Mouse (Mus musculus): Measurements from ENCODE around the gene Cpne9.
A peak's percentile ranks its signal among the peaks of the same experiment; 100 is the strongest.
"Not testable (repeated sequence)": the region's sequence is repeated elsewhere in the genome, so short reads cannot be mapped to it uniquely, and the experiment has no call there.

The Cpne9 gene

DNA sequence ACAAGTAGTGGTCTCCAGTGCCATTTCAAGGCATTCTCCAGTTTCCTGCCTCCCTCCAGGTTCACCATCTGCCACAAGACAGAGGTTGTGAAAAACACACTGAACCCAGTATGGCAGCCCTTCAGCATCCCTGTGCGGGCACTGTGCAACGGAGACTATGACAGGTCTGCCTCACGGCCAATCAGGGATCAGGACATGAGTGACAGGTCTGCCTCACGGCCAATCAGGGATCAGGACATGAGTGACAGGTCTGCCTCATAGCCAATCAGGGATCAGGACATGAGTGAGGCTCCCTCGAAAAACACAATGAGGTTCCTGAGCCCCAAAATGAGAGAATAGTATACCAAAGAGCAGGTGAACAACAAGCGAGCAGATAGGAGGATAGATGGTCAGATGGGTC, 8.2 kb downstream of the Cpne9 start:
- DNase-seq = no peak

DNA sequence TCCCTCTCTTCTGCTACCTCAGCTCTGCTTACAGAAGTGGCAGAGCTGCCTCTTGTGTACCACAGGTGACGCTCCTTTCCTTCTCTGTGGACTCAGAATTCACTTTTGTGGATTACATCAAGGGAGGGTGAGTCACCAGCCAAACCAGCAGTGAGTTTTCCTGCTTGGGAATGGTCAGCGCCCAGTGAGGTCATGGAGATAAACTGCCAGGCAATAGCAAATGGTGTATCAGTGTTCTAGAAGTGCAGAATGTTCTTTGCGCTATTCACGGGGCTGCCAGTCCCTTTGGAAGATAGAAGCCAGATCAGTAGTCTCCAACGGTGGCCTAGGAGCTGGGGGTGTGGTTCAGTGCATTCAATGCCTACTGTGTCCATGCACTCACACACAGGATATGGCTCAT, 10.8 kb downstream of the Cpne9 start:
- DNase-seq = no peak

DNA sequence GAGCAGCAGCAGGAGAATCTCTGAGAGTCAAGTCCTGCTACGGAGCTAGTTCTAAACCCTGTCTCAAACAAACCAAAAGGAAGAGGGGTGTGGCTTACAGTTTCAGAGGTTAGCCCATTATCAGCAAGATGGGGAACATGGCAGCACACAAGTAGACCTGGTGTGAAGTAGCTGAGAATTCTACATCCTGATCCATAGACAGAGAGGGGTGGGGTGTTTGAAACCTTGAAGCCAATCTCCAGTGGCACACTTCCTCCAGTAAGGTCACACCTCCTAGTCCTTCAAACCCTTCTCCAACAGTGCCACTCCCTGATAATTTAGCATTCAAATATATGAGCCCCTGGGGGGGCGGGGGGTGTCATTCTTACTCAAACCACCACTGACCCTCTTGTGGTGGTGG, 13.9 kb downstream of the Cpne9 start:
- no peak for DNase-seq

DNA sequence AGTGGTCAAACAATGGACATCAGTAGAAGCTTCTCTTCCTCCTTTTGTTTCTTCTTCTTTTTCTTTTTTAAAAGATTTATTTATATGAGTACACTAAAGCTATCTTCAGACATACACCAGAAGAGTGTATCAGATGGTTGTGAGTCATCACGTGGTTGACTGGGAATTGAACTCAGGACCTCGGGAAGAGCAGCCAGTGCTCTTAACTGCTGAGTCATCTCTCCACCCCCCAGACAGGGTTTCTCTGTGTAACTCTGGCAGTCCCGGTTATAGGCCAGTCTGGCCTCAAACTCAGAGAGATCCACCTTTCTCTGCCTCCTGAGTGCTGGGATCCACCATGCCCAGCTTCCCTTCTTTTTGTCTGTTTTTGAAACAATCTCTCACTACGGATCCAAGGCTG, 14.5 kb downstream of the Cpne9 start:
- no peak for DNase-seq

DNA sequence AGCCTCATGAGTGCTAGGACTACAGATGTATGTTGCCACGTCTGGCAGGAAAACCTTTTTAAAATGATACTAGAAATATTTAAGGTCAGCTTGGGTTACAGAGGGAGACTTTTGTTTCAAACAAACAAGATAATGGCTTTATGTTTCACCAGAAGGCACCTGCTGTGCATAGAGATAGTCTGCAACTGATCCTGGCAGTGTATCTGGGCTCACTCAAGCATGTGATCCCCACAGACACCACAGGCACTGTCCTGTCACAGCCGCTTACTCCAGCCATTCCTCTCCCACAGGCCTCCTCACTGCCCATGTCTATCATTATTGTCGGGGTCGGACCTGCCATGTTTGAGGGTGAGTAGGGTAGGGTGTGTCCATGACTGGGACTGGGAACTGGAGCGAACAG, 19.2 kb downstream of the Cpne9 start:
- DNase-seq = no peak

DNA sequence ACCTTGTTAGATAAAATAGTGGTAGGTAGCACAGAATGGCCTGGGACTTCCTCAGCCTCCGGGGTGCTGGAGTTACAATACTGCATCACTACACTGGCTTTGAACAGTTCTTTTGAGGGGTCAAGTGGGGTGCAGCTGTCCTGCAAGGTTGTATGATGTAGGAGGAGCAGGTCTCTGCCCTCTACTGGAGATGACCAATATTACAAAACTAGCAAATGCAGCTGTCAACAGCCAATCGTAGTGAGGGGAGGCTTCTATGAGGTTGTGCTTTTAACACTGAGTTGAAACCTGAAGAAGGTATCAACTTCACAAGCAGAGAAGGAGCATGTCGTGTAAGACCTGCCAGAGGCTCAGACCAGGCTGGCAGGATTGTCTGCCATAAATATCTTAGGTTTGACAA, 20.2 kb downstream of the Cpne9 start:
- DNase-seq = peak; percentile 50

DNA sequence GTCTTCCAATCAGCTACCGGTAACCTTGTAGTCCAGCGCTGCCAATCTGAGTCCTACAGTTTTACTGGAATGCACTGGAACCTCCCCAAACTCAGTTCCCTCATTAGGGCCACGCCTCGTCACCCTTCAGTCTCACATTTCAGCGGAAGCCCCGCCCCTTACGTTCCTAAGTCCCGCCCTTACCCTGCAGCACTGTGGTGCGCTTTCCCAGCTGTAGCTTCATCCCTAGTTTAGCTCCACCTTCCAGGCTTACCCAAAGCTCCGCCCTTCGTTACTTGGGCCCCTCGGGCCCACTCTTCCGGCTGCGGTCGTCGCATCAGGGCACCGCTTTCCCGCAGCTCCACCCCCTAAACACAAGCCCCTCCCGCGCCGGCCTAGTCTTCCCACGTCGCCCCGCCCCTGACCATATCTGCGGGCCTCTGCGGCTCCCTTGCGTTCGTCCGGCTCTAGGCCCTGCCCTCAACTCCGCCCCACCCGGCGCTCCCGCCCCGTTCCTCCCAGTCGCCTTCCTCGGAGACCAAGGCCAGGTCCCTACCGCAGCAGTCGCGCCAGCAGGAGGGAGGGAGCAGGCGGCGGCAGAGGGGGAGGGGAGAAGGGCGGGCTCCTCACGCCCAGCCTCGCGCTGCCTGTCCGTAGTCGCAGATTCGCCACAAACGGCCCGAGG, 24.3 kb downstream of the Cpne9 start:
- peak; percentile 100 for DNase-seq

DNA sequence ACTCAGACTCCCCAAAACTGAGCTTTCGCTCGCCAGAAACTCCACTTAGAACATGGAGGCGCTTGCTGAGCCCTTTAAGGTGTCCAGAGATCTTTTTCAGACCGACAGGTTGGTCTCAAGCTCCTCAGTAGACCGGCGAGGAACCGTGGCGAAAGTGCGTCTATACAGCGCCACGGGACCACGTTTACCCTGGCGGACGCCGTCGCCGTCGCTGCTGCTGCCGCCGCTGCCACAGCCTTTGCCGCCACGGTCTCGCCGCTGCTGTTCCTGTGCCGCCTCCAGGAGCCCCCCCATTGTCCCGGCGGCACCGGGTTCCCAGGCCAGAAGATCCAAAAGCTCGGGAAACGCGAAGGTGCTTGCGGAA, 24.9 kb downstream of the Cpne9 start, which contains the start of gene Brpf1:
Brpf1 (plus strand) TSS at position 152 of the 364 bp plus-strand sequence.
- DNase-seq = no peak

DNA sequence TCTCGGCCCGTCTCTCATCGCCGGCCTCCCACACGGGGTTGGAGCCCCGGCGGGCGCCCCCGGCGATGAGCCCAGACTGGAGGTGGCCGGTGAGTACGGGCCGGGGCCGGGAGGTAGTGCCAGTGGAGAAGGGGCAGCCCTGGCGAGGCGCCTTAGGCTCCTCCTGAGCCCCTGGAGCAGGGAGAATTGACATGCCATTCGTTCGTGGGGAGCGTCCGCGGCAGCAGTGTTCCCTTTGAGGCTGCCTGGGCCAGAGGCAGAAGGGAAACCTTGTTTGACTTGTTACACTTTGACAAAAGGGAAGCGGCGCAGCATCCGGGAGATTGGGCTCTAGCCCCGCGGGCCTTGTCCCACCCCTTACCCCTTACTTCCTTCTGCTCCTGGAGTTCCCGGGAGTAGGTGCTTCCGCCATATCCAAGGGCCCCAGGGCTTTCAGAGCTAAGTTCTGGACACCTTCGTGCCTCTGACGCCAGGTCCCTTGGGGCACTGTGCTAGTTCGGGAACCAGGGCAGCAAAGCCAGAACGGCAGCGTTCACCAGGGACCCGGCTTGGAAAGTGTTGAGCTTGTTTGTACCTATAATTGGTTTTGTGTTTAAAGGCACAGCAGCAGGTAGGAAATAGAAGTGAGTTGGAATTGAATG, 25.5 kb downstream of the Cpne9 start:
- DNase-seq = peak; percentile 62

DNA sequence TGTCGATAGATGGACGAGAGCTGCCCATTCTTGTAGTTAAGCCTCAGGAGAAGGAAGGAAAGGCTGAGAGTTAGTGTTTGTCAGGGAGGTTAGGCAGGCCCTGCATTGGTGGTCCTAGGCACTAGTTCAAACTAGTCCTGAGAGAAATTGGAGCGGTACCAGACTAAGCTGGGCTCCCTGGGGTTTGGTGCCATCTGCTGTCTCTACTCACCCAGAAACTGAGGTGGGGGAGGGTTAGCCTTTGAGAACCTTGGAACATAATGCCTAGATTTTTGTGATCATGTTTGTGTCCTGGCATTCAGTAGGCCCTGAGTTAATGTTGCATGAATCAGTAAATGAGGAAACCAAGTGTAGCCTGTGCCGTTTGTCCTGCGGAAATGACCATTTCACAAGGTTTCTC, 26.0 kb downstream of the Cpne9 start:
- peak; percentile 72 for DNase-seq

DNA sequence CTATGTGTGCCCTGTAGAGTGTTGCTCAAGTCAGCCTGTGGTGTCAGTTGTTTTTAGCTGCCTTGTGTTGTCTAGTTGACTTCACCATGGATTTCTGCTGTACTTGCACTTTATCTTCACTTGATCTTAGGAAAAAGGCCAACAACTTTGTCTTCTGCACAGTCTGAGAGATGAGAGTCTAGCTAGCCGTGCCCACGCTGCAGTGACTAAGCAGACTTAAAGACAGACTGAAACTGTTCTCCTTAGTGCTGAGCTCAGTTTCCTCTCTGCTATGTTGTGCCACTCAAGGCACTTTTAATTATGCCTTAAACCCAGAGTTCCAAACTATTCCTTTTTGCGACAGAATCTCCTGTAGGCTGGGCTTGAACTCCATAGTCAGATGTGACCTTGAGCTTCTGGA, 33.9 kb downstream of the Cpne9 start:
- DNase-seq = no peak

DNA sequence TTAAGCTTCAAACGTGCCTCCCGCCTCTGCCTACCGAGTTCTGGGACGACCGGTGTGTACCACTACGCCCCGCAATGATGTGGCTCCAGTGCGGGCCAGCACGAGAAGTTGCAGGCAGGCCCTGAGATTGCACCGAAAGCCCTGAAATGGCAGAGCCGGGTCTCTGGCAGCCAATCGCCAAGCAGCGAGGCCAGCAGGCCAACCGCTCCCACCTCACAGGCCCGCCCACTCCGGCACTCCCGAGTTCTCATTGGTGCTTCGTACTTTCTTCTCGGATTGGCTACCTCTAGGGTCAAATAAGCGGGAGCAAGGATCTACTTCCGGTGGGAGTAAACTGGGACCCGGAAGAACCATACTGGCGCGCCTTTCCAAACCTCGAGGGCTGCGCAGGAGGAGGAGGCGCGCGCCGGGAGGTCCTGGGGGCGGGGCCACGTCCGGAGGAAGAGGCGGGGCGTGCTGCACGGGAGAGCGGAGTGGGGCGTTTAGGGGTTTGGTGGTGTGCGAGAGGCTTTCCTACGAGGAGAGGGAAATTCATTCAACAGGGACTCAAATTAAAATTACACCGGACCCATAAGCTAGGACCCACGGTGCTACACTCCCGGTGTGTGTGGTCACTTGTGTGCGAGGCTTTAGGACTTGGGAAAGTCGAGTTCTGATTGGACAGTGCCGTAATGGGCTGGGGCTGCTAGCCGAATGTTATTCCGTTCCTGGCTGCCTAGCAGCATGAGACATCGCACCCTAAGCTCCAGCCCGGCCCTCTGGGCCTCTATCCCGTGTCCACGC, 44.6 kb downstream of the Cpne9 start, which contains the start of gene Ogg1:
Ogg1 (plus strand) TSS at position 440 of the 783 bp plus-strand sequence.
- peak; percentile 100 for DNase-seq

DNA sequence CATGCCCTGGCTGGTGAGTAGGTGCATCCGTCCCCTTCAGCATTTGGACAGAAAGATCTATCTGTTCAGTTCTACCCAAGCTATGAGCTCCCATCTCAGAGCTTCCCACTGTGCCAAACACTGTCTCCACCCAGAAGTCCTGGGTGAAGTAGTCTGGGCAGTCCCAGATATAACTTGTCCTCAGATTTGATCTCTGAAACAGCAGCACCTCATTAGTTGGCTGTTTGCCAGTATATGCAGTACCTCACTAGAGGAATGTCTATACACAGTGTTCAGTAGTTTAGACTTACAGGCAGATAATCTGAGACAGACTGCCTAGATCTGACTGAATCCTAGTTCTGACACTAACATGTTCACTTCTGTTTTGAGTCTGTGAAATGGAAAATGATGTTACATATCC, 47.3 kb downstream of the Cpne9 start:
- no peak for DNase-seq

DNA sequence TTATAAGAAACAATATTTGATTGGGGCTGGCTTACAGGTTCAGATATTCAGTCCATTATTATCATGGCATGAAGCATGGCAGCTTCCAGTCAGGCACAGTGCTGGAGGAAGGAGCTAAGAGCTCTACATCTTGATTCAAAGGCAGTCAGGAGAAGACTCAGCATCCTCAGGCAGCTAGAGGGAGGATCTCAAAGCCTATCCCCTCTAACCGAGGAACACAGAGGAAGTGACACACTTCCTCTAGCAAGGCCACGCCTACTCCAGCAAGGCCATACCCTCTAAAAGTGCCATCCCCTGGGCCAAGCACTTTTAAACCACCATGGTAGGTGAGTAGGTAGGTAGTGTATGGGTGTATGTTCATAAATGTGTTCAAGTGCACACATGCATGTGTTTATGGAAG, 48.4 kb downstream of the Cpne9 start:
- no peak for DNase-seq

DNA sequence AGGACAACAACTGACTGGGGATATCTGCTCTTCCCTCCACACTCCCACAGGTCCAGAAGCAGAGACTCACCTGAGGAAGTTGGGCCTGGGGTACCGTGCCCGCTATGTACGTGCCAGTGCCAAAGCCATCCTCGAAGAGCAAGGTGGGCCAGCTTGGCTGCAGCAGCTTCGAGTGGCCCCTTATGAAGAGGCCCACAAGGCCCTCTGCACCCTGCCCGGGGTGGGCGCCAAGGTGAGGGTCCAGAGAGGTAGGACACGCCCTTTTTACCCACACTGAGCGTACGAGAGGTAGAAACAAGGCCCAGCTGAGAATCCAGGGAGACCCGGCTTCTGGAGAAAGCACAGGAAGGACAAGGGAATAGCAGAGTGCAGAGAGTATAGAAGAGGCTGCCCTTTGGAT, 49.6 kb downstream of the Cpne9 start:
- no peak for DNase-seq

DNA sequence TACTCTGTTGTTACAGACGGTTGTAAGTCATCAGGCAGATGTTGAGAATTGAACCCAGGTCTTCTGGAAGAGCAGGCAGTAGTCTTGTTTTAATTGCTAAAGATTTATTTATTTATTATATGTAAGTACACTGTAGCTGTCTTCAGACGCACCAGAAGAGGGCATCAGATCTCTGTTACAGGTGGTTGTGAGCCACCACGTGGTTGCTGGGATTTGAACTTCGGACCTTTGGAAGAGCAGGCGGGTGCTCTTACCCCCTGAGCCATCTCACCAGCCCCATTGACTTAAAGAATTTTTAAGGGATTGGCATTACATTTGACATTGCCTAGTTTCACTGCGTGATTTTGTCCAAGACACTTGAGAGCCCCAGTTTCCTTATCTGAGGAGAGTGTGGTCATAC, 50.6 kb downstream of the Cpne9 start:
- not testable (repeated sequence) for DNase-seq

DNA sequence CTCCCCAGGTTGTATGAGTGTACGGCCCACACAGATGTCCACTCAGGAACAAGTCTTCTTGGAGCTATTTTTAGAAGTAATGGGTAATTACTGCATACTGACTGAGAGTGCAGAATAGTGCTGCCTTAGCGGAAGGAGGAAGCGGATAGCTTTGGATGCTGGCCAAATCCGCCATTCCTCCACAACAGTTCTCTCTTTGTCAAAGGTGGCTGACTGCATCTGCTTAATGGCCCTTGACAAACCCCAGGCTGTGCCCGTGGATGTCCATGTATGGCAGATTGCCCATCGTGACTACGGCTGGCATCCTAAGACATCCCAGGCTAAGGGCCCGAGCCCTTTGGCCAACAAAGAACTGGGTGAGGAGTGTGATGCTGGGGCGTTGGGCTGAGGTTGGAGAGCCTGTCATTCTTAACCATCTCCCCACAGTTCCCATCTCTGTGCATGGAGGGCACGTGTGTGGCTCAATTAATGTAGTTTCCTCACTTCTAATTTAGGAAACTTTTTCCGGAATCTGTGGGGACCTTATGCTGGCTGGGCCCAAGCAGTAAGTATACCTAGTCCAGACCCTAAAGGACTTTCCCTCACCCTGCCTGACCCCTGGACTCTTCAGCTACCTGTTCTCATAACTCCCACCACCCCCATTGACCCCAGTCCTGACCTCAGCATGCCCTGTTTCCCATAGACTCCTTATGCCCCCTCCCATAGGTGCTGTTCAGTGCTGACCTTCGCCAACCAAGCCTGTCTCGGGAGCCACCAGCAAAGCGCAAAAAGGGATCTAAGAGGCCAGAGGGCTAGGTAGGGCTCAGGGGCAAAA, 51.2 kb downstream of the Cpne9 start:
- peak; percentile 86 for DNase-seq

DNA sequence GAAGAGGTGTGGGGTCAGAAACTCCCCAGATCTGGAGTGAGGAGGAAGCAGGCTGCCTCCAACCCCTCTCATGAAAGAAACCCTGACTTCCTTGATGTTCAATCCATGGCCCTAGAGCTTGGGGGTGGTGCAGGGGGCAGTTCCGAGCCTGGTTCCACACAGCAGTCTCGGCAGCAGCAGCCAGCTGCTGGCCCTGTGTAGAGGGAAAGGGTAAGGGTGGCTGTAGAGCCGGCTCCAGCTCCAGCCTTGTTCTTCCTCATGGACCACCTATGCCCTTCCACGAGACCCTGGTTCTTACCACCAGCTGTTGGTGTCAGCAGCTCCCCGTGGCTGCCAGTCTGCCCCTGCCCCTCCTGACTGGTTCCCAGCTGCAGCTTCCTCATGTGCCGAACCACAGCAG, 52.1 kb downstream of the Cpne9 start:
- DNase-seq = no peak

DNA sequence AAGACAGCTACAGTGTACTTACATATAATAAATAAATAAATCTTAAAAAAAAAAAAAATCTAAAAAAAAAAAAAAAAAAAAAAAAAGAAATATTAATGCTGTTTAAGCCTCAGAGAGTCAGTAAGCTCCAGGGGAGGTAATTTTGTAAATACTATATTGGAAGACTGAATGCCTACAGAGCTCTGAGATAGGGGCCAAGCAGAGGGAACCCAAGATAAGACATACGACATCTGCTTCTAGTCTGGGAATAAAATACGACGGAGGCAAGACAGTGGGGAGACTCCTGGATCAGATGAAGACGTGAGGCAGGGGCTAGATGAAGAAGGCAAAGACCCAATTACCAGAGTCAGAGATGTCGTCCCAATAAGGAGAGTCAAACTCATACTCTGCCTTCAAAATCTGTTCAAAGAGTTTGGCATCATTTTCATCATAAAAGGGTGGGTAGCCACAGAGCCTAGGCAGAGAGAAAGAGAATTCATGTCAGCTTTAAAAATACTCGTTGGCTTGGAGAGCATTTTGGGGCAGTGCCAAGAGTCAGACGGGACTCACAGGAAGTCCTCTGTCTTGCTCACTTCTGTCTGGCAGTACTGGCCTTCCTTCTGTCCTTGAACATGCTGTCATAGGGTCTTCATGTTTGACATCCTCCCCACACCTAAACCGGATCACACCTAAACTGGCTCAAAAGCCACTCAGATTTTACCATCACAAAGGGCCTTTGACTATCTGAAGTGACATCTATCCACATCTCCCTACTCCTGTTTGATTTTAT, 54.9 kb downstream of the Cpne9 start:
- peak; percentile 40 for DNase-seq

DNA sequence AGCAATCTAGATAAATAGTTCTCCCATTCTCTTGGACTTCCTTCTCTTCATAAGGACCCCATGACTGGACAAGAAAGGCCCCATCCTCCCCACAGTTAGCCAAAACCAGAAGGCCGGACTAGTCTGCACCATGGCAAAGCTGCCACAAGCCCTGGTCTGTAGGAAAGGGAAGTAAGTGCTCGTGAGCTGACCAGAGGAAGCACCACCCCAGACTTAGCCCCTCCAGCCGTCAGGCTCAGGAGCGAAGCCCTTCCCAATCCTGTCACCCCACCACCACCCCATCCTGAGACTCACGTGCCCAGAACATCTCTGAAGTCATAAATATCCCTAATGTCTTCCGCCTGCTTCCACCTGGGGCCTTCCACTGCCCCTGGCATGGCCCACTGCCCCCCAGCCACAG, 59.5 kb downstream of the Cpne9 start:
- no peak for DNase-seq

DNA sequence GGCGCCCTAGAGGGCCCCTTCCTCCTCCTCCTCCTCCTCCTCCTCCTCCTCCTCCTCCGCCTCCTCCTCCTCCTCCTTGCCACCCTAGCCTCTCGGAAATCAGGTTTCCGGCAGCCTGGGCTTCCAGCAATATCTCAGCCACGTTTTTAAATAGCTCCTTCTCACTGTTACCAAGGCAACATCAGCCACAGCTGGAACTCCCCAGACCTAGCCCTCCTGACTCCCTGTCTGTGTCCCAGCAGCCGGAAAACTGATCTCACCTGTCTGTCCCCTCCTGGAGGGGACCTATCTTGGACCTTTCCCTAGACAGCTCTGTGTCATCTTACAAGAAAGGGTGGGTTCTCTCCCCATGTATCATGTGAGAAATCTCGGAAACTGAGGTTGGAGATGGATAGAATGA, 60.2 kb downstream of the Cpne9 start:
- DNase-seq = no peak
